Mouse (Mus musculus): ENCODE data around the gene Rrm1. TPM values are rescaled to one million over a fixed set of nuclear protein-coding genes. Genes with fewer than 3 reads are reported as not detected.

Rrm1 gene
- polyA plus RNA-seq, 1 experiment from 2014 or later, result 274 TPM

Other genes with a start within 250 kb of the Rrm1 start
- 46.3 and 50.0 TPM in 2 replicates for gene Nup98, start 231.5 kb upstream of the Rrm1 start, polyA plus RNA-seq (2014; fragmentation: Nextera tagmentation; extraction: Ambion mirVana)
- 54.5 and 58.8 TPM in 2 replicates for gene Pgap2, start 231.5 kb upstream of the Rrm1 start, polyA plus RNA-seq (2014; fragmentation: Nextera tagmentation; extraction: Ambion mirVana)
- gene Rhog, start 185.6 kb upstream of the Rrm1 start, polyA plus RNA-seq (2014; fragmentation: Nextera tagmentation; extraction: Ambion mirVana), result 32.2 and 37.2 TPM in 2 replicates
- gene Stim1, start 173.9 kb upstream of the Rrm1 start, polyA plus RNA-seq (2014; fragmentation: Nextera tagmentation; extraction: Ambion mirVana), result 12.3 and 14.3 TPM in 2 replicates
- 1.0 and 1.5 TPM in 2 replicates for gene Olfr543, start 40.0 kb downstream of the Rrm1 start, polyA plus RNA-seq (2014; fragmentation: Nextera tagmentation; extraction: Ambion mirVana)
- gene Olfr544, start 46.6 kb downstream of the Rrm1 start, polyA plus RNA-seq (2014; fragmentation: Nextera tagmentation; extraction: Ambion mirVana), result 0.11 and 0.40 TPM in 2 replicates
- gene Olfr545, start 57.9 kb downstream of the Rrm1 start, polyA plus RNA-seq (2014; fragmentation: Nextera tagmentation; extraction: Ambion mirVana), result 0.09 and 0.12 TPM in 2 replicates
- gene Olfr547, start 93.1 kb downstream of the Rrm1 start, polyA plus RNA-seq (2014; fragmentation: Nextera tagmentation; extraction: Ambion mirVana), result not detected in 2 replicates
- gene Olfr548-ps1, start 99.2 kb downstream of the Rrm1 start, polyA plus RNA-seq (2014; fragmentation: Nextera tagmentation; extraction: Ambion mirVana), result not detected in 2 replicates
- gene Olfr549, start 108.2 kb downstream of the Rrm1 start, polyA plus RNA-seq (2014; fragmentation: Nextera tagmentation; extraction: Ambion mirVana), result not detected in 2 replicates
- 0.16 and 0.25 TPM in 2 replicates for gene Trim21, start 123.8 kb downstream of the Rrm1 start, polyA plus RNA-seq (2014; fragmentation: Nextera tagmentation; extraction: Ambion mirVana)
- not detected in 2 replicates for gene Olfr550, start 129.7 kb downstream of the Rrm1 start, polyA plus RNA-seq (2014; fragmentation: Nextera tagmentation; extraction: Ambion mirVana)
- not detected in 2 replicates for gene Olfr551, start 150.2 kb downstream of the Rrm1 start, polyA plus RNA-seq (2014; fragmentation: Nextera tagmentation; extraction: Ambion mirVana)
- not detected in 2 replicates for gene Olfr552, start 156.1 kb downstream of the Rrm1 start, polyA plus RNA-seq (2014; fragmentation: Nextera tagmentation; extraction: Ambion mirVana)
- gene Olfr553, start 176.5 kb downstream of the Rrm1 start, polyA plus RNA-seq (2014; fragmentation: Nextera tagmentation; extraction: Ambion mirVana), result not detected in 2 replicates
- not detected in 2 replicates for gene Olfr554, start 196.7 kb downstream of the Rrm1 start, polyA plus RNA-seq (2014; fragmentation: Nextera tagmentation; extraction: Ambion mirVana)
- gene Olfr555, start 217.1 kb downstream of the Rrm1 start, polyA plus RNA-seq (2014; fragmentation: Nextera tagmentation; extraction: Ambion mirVana), result not detected in 2 replicates
- not detected in 2 replicates for gene Olfr556, start 223.2 kb downstream of the Rrm1 start, polyA plus RNA-seq (2014; fragmentation: Nextera tagmentation; extraction: Ambion mirVana)
- gene Trim68, start 245.6 kb downstream of the Rrm1 start, polyA plus RNA-seq (2014; fragmentation: Nextera tagmentation; extraction: Ambion mirVana), result 11.0 and 12.0 TPM in 2 replicates